ENCODE assay signal across 15 mouse cellular contexts in the genomic region with DNA sequence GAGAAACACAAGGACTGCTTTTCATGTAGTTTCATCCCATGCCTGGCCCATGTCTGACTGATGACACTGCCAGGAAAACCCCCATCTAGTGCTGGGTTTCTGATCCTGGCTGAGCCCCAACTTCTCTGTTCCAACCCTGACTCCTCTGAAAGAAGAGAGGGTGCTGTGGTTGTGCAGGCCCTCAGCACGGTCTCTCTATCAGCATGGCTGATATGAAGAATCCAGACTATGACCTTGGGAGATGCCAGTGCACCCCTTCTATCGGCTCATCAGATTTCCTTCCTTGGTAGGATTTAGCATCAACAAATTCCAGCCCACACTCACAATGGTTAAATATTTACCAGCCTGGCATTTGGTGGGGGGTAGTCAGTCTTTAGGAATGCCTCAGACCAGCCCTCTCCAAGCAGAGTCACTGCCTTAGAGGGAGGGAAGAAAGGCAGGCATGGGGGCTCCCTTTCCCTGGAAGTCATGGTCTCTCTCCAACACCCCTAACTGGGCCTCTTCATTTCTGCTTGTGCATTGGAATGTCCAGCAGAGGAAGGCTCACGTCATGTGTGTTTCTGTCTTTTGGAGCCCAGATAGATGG. TPM values are rescaled to one million over a fixed set of nuclear protein-coding genes. Genes with fewer than 3 reads are reported as not detected.
DNase-seq lines count a peak whose midpoint lies in the region; ATAC-seq and TF ChIP-seq lines count a peak whose summit lies in the region.
"Had no signal": no experiment of that assay in that cellular context is flagged by ENCODE, and none has a peak within 500 bp of the region (broad histone marks: within the 10 kb centered on the region; RNA-seq: fewer than 3 reads in every experiment).

No protein-coding gene starts in this region.

- H3K4me1 ChIP-seq in heart, embryonic 13.5 days = peaks cover 44% of the 10 kb centered on the region
- H3K4me1 ChIP-seq in intestine, postnatal 0 days (replicated peaks; ENCODE audit: control insufficient read depth, insufficient read depth, low read length) = no peaks in the 10 kb centered on the region
- H3K4me1 ChIP-seq in forebrain, embryonic 14.5 days (ENCODE audit: control insufficient read depth, insufficient read depth, low read length) = no peaks in the 10 kb centered on the region
- H3K4me1 ChIP-seq in thymus, adult 2 months (replicated peaks; ENCODE audit: control insufficient read depth, insufficient read depth, low read length) = no peaks in the 10 kb centered on the region
- H3K4me1 ChIP-seq: forebrain, embryonic 10.5 days; hindbrain, embryonic 12.5 days had no signal

- no peaks in the 10 kb centered on the region for H3K9me3 ChIP-seq in heart, embryonic 13.5 days
- no peaks in the 10 kb centered on the region for H3K9me3 ChIP-seq in intestine, postnatal 0 days (ENCODE audit: control insufficient read depth)
- H3K9me3 ChIP-seq in forebrain, embryonic 14.5 days (replicated peaks; ENCODE audit: control insufficient read depth, low read length) = no peaks in the 10 kb centered on the region
- H3K9me3 ChIP-seq: forebrain, embryonic 10.5 days; hindbrain, embryonic 12.5 days had no signal

- no peak overlapping the region for H3K9ac ChIP-seq in heart, embryonic 13.5 days
- no peak overlapping the region for H3K9ac ChIP-seq in intestine, postnatal 0 days (ENCODE audit: low read depth, low read length)
- H3K9ac ChIP-seq in forebrain, embryonic 14.5 days (ENCODE audit: low read length) = no peak overlapping the region
- H3K9ac ChIP-seq: hindbrain, embryonic 12.5 days; liver, postnatal 0 days had no signal

- 25% methylated on average over 3 of the region's 3 CpGs for WGBS in heart, embryonic 13.5 days
- 33% methylated on average over 3 of the region's 3 CpGs for WGBS in intestine, postnatal 0 days
- WGBS in forebrain, embryonic 14.5 days = 84% methylated on average over 3 of the region's 3 CpGs
- WGBS in thymus, adult 2 months = 92% methylated on average over 3 of the region's 3 CpGs

- no peaks in the 10 kb centered on the region for H3K36me3 ChIP-seq in heart, embryonic 13.5 days
- peaks cover 9% of the 10 kb centered on the region; the same call in 1 of the 2 replicates for H3K36me3 ChIP-seq in intestine, postnatal 0 days (ENCODE audit: control insufficient read depth, insufficient read depth)
- no peaks in the 10 kb centered on the region for H3K36me3 ChIP-seq in forebrain, embryonic 14.5 days (ENCODE audit: control insufficient read depth, insufficient read depth, low read length)
- no peaks in the 10 kb centered on the region for H3K36me3 ChIP-seq in thymus, adult 2 months (ENCODE audit: control insufficient read depth, insufficient read depth, low read length)
- H3K36me3 ChIP-seq: forebrain, embryonic 10.5 days; hindbrain, embryonic 12.5 days had no signal

- no peak for ATAC-seq in heart, embryonic 13.5 days (ENCODE audit: extremely low read depth, insufficient number of reproducible peaks, low FRiP score, low TSS enrichment)
- ATAC-seq in intestine, postnatal 0 days = peak; percentile 18; the same call in 1 of the 2 replicates
- no peak for ATAC-seq in forebrain, embryonic 14.5 days
- ATAC-seq: liver, postnatal 0 days had no signal

- no peak overlapping the region for H3K4me3 ChIP-seq in heart, embryonic 13.5 days
- no peak overlapping the region for H3K4me3 ChIP-seq in intestine, postnatal 0 days (ENCODE audit: low read depth, low read length)
- H3K4me3 ChIP-seq in forebrain, embryonic 14.5 days (ENCODE audit: low read depth, low read length) = no peak overlapping the region
- no peak overlapping the region for H3K4me3 ChIP-seq in thymus, adult 2 months (ENCODE audit: control insufficient read depth, insufficient read depth, low read length)
- H3K4me3 ChIP-seq: forebrain, embryonic 10.5 days; hindbrain, embryonic 12.5 days had no signal

- DNase-seq in heart, adult 18-20 months = no peak
- DNase-seq in 3T3-L1 (ENCODE audit: low read depth, low spot score) = peak; percentile 22
- peak; percentile 60 for DNase-seq in kidney, postnatal 10 days
- no peak for DNase-seq in cerebellum, postnatal 10 days
- DNase-seq in forebrain, embryonic 14.5 days (ENCODE audit: low spot score) = no peak
- no peak for DNase-seq in thymus, adult 2 months
- DNase-seq: adrenal gland, postnatal 25 days; cerebellum, postnatal 14 days; liver, postnatal 0 days; midbrain, embryonic 14.5 days; thymus, postnatal 25 days had no signal

- peak overlapping the region; percentile 43; the same call in 1 of the 2 replicates for H3K27ac ChIP-seq in heart, embryonic 13.5 days (replicated peaks)
- H3K27ac ChIP-seq in intestine, postnatal 0 days (ENCODE audit: low read depth, low read length) = no peak overlapping the region
- no peak overlapping the region for H3K27ac ChIP-seq in forebrain, embryonic 14.5 days (ENCODE audit: low read depth, low read length)
- no peak overlapping the region for H3K27ac ChIP-seq in thymus, adult 2 months (ENCODE audit: control insufficient read depth, insufficient read depth, low read length)
- H3K27ac ChIP-seq: forebrain, embryonic 10.5 days; hindbrain, embryonic 12.5 days had no signal

- no peak for TF ChIP-seq CTCF in intestine, postnatal 0 days (IDR thresholded peaks at IDR 0.05; ENCODE audit: low read depth)
- no peak for TF ChIP-seq CTCF in thymus, adult 2 months (IDR thresholded peaks at IDR 0.05; ENCODE audit: borderline replicate concordance, control insufficient read depth, extremely low read depth, insufficient read depth, low read length, poor library complexity)

- no peak for TF ChIP-seq POLR2A in thymus, adult 2 months (IDR thresholded peaks at IDR 0.05; ENCODE audit: control insufficient read depth, extremely low read depth, insufficient read depth, low read length, poor library complexity)

- no peak overlapping the region for H3K4me2 ChIP-seq in heart, embryonic 13.5 days
- no peak overlapping the region for H3K4me2 ChIP-seq in intestine, postnatal 0 days (replicated peaks; ENCODE audit: low read depth)
- no peak overlapping the region for H3K4me2 ChIP-seq in forebrain, embryonic 14.5 days (ENCODE audit: low read length)
- H3K4me2 ChIP-seq: hindbrain, embryonic 12.5 days had no signal

- no peaks in the 10 kb centered on the region for H3K27me3 ChIP-seq in heart, embryonic 13.5 days (replicated peaks)
- H3K27me3 ChIP-seq in intestine, postnatal 0 days (replicated peaks; ENCODE audit: control insufficient read depth, insufficient read depth, low read length) = no peaks in the 10 kb centered on the region
- no peaks in the 10 kb centered on the region for H3K27me3 ChIP-seq in forebrain, embryonic 14.5 days (replicated peaks; ENCODE audit: control insufficient read depth, insufficient read depth, low read length)
- H3K27me3 ChIP-seq in thymus, adult 2 months (ENCODE audit: control insufficient read depth, insufficient read depth, low read length) = no peaks in the 10 kb centered on the region
- H3K27me3 ChIP-seq: hindbrain, embryonic 12.5 days had no signal

RNA-seq across cellular contexts. Expression of gene Tfcp2l1, which starts 33.2 kb away (rescaled TPM):
- polyA plus RNA-seq in heart, embryonic 13.5 days (2015; fragmentation: Nextera tagmentation; extraction: Ambion mirVana) = 1.8 and 2.0 TPM in 2 replicates
- under 1 TPM; 0.37 to 0.85 TPM for total RNA-seq in heart, adult 18-20 months (2021)
- 3.0 and 3.4 TPM in 2 replicates for polyA plus RNA-seq in intestine, postnatal 0 days (2015; fragmentation: Nextera tagmentation; extraction: Ambion mirVana)
- 0.29 and 0.80 TPM in 2 replicates for polyA plus RNA-seq in forebrain, embryonic 14.5 days (2014; fragmentation: Nextera tagmentation; extraction: Ambion mirVana)
- 1.5 and 3.1 TPM in 2 replicates for polyA plus RNA-seq in thymus, adult 2 months (2012; rRNA removed)

Comparison
In these comparisons a context has a peak if more than half of its experiments do, and no peak if none do; other contexts are left out.
1. DNase-seq: peak in 3T3-L1 (single experiment) and kidney, postnatal 10 days (single experiment); none in heart, adult 18-20 months (0 of 2), cerebellum, postnatal 10 days (0 of 2), forebrain, embryonic 14.5 days (single experiment) and thymus, adult 2 months (single experiment).